Mouse (Mus musculus): ENCODE results near the gene Epha2.

Epha2 gene

GRCm38 (mm10) chr4:141280471-141280870 lies 20.6 kb upstream of the Epha2 start:
- no peak for DNase-seq

GRCm38 (mm10) chr4:141281153-141281552 lies 19.9 kb upstream of the Epha2 start:
- no peak for DNase-seq

GRCm38 (mm10) chr4:141281578-141281977 lies 19.5 kb upstream of the Epha2 start:
- no peak for DNase-seq

- no peak for DNase-seq
Observed at GRCm38 (mm10) chr4:141282087-141282486, 19.0 kb upstream of the Epha2 start.

- DNase-seq = no peak
Observed at GRCm38 (mm10) chr4:141282623-141283022, 18.4 kb upstream of the Epha2 start.

- no peak for DNase-seq
Observed at GRCm38 (mm10) chr4:141283176-141283878, 17.7 kb upstream of the Epha2 start.

GRCm38 (mm10) chr4:141283879-141284411 lies 17.1 kb upstream of the Epha2 start:
- no peak for DNase-seq

- DNase-seq = no peak
Observed at GRCm38 (mm10) chr4:141284486-141284885, 16.6 kb upstream of the Epha2 start.

- DNase-seq = no peak
Observed at GRCm38 (mm10) chr4:141285128-141285527, 15.9 kb upstream of the Epha2 start.

- DNase-seq = no peak
Observed at GRCm38 (mm10) chr4:141286860-141287517, 14.1 kb upstream of the Epha2 start.

GRCm38 (mm10) chr4:141287518-141288004 lies 13.5 kb upstream of the Epha2 start:
- no peak for DNase-seq

GRCm38 (mm10) chr4:141288152-141288551 lies 12.9 kb upstream of the Epha2 start:
- DNase-seq = no peak

GRCm38 (mm10) chr4:141291571-141292375 lies 9.3 kb upstream of the Epha2 start:
- DNase-seq = no peak

GRCm38 (mm10) chr4:141295774-141296186 lies 5.3 kb upstream of the Epha2 start:
- no peak for DNase-seq

GRCm38 (mm10) chr4:141297934-141298333 lies 3.1 kb upstream of the Epha2 start:
- no peak for DNase-seq

- no peak for DNase-seq
Observed at GRCm38 (mm10) chr4:141299356-141299755, 1.7 kb upstream of the Epha2 start.

GRCm38 (mm10) chr4:141300196-141300595 lies 844 bp upstream of the Epha2 start:
- no peak for DNase-seq

- DNase-seq = no peak
Observed at GRCm38 (mm10) chr4:141301591-141302427, 769 bp downstream of the Epha2 start.

GRCm38 (mm10) chr4:141302428-141303401 lies 1.7 kb downstream of the Epha2 start:
- DNase-seq = no peak

GRCm38 (mm10) chr4:141303402-141304222 lies 2.6 kb downstream of the Epha2 start:
- no peak for DNase-seq
